Mouse (Mus musculus) heart, adult 11 months (tissue): ENCODE data around the gene Homer3.

Source experiments
- DNase-seq: peaks from one replicate; pipeline ENCODE4 v3.0.0; 2022

Gene Homer3

DNA sequence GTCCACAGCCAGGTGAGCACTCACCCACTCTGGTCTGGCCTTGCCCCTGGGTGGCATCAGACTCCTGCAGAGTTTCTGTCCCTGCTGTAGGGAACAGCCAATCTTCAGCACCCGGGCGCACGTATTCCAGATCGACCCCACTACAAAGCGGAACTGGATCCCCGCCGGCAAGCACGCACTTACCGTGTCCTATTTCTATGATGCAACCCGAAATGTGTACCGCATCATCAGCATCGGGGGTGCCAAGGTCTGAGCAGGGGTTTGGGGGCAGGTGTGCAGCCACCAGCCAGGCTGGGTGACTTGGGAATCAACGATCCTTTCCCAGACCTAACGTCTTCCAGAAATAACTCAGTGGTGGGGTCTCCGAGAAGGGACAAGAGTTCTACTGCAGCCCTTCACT, 2.7 kb downstream of the Homer3 start:
- peak; percentile 93 for DNase-seq

DNA sequence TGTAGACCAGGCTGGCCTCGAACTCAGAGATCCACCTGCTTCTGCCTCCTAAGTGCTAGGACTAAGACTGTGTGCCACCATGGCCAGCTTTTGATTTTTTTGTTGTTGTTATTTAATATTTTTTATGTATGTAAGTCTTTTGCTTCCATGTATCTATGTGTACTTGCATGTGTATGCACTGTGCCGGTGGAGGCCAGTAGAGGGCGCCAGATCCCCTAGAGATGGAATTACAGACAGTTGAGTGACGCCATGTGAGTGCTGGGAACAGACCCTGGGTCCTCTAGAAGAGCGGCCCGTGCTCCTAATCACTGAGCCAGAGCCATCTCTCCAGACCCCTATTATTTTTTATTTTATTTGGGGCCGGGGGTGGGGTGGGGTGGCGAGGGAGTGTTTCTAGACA, 4.1 kb downstream of the Homer3 start:
- no peak for DNase-seq

DNA sequence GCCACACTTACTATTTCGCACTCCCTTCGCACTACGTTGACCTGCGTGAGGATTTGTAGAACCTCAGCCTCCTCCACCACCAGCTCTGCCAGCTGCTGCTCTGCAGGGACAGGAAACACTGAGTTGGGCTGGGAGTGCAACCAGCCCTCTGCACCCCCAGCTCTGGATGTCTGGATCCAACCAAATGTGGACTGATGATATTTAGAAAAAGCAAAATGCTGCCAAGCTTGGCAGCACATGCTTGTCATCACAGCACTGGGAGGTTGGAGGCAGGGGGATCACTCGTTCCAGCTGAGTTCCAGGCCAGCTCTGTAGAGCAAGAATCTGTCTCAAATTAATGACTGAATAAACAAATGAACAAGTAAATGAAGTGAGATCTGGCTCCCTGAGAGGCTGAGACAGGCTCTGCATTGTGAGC, 11.4 kb downstream of the Homer3 start:
- no peak for DNase-seq

DNA sequence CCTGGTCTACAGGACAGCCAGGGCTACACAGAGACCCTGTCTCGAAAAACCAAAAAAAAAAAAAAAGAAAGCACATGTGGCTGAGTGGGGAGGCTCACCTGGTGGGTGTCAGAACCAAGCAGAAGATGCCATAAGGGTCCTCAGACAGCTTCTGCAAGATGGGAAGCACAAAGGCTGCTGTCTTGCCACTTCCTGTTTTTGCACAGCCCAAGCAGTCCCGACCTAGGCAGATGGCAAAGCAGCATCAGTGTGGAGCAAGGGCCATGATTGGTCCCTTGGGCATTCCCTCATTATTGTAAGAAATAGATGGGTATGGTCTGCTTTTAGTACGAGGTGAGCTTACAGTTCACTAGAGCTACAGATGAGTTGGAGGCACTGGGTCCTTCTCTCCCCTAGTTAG, 18.3 kb downstream of the Homer3 start:
- no peak for DNase-seq

DNA sequence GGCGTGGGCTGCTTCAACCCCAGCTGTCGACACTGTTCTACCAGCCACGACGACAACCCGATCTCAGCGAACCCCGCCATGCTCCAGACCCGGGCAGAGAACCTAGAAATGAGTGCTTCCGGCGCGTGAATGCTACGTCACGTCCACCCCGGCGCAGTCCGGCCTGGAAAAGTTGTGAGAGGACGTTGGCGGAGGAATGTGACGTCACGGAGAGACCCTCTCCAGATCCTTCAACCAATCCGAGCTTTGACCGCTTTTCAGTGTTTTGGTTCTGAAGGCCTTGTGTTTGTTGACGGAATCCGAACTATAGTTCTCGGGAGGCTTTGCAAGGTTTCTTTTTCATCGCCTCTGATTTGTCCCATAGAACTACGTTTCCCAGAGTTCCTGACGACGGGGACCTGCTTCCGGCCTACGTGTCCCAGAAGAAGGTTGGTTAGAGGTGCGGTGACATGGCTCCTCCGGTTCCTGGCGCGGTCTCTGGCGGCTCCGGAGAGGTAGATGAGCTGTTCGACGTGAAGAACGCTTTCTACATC, 19.8 kb downstream of the Homer3 start, which contains the start of the genes Ddx49 and Cope:
TSS of gene Ddx49 (minus strand) at position 132 of the 533 bp plus-strand sequence.
TSS of gene Cope (plus strand) at position 161 of the 533 bp plus-strand sequence.
- DNase-seq, result peak; percentile 99

DNA sequence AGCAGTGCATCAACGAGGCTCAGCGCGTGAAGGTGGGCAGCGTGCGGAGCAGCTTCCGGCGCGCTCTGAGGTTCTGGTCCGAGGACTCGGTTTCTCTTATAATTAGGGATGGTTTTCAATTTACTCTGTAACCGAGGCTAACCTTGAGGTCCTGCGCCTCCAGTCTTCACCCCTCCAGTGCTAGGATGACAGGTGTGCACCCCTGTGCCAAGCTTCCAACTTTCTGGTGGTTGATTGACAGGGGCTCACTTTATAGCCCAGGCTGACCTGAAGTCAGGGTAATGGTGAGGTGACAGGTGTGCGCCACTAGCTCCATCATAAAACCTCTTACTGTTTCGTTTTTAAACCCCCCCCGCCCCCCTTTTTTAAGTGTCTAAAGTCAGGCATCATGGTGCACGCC, 20.3 kb downstream of the Homer3 start:
- no peak for DNase-seq

DNA sequence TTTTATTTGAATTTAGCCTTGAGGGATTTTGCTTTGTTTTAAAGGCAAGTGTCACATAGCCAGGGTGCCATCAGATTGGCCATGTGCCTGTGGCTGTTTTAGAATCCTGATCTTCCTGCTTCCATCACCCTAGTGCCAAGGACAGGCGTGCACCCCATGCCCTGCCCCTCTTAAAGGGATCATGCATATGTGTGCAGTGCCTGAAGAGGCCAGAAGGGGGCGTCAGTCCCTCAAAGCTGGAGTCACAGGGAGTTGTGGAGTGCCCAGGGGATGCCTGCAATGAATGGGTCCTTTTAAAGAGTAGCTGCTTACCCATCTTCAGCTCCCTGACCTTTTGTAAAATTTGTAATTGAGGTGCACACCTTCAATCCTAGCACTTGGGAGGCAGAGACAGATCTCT, 26.7 kb downstream of the Homer3 start:
- DNase-seq, result no peak

DNA sequence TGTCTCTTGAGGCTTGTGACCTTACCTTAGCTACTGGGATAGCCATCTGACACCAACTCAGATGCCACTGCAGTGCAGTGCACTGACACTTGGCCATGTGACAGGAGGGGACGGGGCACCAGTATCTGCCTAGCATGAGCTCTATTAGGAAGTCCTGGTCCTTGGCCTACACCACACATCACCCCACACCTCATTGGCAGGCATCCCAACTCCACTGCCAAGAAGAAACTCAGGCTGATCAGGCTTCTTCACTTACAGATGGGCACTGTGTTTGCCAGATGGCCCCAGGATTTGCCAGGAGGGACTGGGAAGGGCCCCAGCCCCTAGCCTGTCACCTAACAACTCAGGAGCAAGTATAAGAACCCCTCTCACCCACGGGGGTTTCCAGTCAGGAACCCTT, 30.8 kb downstream of the Homer3 start:
- no peak for DNase-seq

DNA sequence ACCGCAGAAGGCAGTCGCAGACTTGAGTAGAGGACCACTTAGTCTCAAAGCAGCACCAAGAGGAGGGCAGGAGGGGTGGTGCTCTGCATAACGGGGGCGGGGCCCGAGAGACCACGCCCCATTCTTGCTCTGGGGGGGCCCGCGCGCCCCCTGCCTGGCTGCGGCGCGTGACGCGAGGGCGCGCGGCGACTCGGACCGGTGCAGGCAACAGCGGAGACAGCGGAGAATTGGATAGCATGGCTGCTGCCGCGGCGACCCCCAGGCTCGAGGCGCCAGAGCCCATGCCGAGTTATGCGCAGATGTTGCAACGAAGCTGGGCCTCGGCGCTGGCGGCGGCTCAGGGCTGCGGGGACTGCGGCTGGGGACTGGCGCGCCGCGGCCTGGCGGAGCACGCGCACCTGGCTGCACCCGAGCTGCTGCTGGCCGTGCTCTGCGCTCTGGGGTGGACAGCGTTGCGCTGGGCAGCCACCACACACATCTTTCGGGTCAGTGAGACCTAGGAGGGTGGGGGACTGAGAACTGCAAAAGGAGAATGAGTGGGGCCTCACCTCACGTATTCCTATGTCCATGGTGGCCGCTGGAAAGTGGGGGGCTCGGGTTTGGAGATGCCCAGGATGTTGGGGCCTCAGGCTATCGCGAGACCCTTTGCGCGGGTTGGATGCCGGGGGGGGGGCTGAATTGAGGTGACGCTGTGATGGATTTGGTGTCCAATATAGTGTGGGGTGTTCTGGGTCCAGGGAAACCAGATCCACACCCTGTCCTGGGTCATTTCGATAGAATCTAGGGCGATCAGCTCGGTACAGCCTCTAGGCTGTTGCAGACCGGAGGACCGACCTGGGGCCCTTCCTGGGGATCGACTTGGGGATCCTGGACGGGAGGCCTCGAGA, 33.2 kb downstream of the Homer3 start, which contains the start of gene Cers1:
TSS of gene Cers1 (plus strand) at position 152 of the 887 bp plus-strand sequence.
- peak; percentile 95 for DNase-seq

DNA sequence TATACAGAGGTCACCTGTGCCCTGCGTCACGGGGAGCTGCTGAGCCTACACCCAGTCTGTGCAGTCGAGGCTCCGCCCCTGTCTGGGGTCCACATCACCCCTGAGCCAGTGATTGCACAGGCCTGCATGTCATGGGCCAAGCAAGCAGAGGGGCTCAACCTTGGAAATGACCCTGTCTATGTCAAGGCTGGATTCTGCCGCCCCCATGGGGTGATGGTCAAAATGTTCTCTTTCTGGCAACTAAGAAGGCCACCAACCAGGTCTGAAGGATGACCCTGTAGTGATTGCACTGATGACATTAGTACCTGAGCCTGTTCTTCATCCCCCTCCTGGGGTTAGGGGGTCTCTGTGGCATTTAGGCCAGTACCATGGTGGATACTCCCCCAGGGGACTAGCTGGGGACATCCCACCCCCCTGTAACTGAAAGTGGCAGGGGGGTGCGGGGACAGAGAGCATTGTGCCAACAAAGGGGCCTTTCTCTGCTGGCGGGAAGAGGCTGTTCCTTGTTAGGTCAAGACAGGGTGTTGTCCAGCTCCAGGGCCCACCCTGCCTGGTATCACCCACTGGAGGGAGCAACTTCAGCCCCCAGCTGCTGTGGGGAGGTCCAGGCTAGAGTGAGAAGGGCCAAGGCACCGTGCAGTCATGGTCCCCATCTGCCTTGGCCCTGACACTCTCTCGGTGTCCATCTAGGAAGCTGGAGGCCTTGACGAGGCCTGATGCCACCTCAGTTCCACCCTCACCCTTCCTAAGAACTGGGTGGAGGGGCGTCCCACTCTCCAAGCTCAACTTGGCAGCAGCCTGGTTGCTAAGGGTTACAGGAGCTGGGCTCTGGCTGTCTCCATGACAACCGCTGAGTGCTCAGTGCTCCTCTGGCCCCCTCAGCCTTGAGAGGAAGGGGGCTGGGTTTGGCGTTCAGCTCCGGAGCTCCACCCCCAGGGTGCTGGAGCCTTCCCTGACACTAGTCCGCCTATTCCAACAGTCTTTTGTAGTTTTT, 34.2 kb downstream of the Homer3 start:
- no peak for DNase-seq

DNA sequence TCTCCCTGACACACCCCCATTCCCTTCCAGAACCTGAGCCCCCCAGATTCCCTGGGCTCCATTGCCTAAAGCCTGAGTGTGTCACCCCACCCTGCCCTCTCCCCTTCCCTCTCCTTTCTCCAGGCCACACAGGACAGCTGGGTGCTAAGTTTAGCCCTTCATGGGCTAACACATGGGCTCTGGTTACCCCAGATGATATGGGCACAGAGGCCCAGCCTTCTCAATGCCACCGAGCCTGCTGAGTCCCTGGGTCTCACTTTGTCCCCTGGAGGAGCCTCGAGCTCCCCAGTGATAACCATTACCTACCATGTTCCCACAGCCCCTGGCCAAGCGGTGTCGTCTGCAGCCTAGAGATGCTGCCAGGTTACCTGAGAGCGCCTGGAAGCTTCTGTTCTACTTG, 35.2 kb downstream of the Homer3 start:
- DNase-seq, result no peak

DNA sequence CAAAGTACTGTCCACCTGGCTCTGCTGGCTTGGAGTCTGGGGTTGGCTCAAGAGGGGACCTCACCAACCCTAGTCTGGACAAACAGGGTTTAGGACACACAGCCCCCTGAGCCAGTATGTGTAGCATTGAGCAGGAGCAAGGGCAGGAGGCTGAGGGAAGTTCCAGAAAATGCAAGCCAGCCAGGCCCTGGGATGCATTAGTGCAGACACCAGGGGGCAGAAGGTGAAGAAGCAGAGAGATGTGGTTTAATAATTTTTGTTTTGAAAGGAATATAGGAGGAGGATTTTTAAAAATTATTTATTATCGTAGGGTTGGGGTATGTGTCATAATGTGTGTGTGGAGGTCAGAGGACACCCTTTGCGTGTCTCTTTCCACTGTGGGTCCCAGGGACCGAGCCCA, 41.1 kb downstream of the Homer3 start:
- DNase-seq, result no peak

DNA sequence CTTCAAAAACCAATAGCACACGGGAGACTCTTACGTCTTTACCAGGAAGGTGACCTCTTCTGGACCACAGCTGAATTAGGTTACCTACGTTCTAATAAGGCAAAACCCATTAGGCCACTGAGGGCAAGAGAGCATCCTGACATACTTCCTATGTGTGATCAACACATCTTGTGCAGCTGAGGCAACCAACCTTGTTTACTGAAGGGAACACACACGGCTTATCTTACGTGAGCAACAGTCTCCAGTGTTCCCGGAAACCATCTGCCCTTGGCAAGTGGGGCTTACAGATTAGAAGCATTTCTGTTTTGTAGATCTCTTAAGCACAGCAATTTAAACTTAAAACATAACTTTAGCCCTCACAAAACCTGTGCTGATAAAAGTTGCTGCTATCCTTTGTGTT, 44.9 kb downstream of the Homer3 start:
- no peak for DNase-seq

DNA sequence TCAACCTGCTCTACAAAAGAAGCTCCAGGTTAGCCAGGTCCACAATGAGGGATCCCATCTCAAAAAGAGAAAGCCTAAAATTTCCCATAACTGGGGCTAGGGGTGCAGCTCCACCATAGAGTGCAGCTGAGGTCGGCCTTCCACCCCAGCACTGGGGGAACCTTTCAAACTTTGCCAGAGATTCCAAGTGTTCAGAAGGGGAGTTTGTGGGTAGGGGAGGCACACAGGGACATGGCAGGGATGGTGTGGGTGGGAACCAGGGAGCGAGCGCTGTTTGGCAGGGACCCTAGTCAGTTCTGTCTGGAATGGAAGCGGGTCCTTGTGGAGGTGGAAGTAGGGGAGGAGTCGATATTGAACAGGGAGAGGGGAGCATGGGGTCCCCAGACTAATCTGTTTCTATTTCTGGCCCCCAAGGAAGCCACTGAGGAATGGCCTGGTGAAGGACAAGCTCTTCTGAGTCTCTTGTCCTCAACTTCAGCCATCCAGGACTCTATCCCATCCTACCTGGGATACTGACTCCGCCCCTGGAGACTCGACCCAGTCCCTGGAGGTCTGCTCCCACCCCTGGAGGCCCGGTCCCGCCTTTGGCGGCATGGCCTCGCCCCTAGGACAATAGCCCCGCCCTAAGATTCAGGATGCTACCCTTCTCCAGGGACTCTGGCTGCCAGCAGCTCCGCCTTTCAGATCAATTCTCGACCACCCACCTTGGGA, 46.7 kb downstream of the Homer3 start, which contains the start of gene Gdf1:
TSS of gene Gdf1 (plus strand) at position 694 of the 711 bp plus-strand sequence.
- peak; percentile 94 for DNase-seq

DNA sequence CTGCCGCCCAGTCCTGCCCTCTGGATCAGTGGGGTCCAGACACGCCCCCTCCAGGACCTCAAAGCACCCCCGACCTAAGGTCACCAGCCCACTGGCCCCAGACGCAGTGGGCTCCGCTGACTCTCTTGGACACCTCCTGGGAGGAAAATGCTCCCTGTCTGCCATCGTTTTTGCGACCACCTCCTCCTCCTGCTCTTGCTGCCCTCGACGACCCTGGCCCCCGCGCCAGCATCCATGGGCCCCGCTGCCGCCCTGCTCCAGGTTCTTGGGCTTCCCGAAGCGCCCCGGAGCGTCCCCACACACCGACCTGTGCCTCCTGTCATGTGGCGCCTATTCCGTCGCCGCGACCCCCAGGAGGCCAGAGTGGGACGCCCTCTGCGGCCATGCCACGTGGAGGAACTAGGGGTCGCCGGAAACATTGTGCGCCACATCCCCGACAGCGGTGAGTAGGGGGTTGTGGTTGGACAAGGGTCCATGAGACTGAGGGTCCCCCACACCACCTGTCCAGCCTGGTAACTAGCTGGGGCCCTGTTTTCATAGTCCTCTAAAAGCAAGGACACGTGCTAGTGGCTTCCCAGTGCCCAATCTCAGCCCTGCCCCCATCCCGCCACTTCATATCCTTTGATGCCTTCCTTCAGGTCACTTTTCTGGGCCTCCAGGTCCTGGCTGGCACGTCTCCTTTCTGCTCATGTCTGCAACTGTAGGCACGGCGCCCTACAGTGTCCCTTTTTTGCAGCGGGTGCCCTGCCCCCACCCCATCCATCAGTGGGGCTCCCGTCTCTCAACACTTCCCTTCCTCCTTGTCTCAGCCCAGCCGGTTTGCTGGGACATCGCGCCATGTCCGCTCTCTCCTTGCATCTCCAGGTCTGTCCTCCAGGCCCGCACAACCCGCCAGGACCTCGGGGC, 47.5 kb downstream of the Homer3 start:
- DNase-seq, result peak; percentile 88

DNA sequence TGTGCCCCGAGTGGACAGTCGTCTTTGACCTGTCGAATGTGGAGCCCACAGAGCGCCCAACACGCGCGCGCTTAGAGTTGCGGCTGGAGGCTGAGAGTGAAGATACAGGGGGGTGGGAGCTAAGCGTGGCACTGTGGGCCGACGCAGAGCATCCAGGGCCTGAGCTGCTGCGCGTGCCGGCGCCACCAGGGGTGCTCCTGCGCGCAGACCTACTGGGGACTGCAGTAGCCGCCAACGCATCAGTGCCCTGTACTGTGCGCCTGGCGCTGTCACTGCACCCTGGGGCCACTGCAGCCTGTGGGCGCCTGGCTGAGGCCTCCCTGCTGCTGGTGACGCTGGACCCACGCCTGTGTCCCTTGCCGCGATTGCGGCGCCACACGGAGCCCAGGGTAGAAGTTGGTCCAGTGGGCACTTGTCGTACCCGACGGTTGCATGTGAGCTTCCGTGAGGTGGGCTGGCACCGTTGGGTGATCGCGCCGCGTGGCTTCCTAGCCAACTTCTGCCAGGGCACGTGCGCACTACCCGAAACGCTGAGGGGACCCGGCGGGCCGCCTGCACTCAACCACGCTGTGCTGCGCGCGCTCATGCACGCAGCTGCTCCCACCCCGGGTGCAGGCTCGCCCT, 48.2 kb downstream of the Homer3 start:
- peak; percentile 93 for DNase-seq

DNA sequence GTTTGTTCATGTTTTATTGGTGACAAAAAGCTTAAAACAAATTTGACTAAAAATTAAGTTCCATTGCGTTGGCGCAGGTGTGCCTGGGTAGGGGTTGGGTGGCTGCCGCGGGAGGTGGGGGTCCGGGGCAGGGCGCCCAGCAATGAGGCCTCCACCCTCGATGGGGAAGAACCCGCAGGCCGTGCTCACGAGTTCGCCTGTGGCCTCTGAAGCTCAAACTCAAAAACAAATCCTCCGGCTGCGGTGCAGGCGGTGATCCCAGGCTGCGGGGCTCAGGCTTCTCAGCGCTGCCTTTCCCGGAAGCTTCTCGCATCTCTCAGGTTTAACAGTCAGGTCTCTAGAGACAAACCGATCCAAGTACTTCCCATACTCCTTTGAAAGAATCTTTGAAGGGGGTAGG, 48.9 kb downstream of the Homer3 start:
- DNase-seq, result peak; percentile 89

DNA sequence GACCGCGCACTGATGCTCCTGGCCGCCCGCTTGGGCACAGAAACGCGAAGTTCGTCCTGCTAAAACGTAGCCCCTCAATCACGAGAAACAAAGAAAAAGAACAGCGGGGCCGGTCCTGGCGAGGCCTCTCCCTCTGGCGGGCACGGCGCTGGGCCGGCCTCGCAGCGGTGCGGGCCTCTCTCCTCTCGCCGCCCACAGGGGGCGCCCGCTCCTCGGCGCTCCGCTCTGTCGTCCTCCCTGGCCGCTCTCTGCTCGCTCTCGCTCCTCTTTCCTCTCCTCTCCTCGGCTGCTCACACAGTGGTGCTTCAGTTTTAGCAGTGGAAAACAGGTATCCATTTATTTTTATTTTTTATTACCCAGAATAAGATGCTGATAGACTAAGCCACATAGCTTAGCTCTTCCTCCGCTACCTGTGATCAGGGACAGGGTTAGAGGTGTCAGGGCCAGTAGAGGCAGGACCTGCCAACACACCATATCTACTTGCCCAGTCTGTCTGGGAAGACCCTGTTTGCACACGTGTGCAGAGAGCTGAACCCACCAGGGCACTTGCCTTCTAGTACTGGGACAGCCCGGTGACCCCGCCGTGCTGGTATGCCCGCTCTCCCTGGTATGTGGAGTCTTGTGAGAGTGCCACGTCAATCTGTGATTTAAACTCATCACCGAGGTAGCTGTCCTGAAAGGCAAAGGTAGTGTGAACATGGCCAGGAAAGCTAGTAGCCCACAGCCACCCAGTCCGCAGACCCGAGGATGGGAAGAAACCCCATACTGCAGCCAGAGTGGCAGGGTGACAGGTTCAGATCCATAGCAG, 49.6 kb downstream of the Homer3 start:
- DNase-seq, result peak; percentile 95

DNA sequence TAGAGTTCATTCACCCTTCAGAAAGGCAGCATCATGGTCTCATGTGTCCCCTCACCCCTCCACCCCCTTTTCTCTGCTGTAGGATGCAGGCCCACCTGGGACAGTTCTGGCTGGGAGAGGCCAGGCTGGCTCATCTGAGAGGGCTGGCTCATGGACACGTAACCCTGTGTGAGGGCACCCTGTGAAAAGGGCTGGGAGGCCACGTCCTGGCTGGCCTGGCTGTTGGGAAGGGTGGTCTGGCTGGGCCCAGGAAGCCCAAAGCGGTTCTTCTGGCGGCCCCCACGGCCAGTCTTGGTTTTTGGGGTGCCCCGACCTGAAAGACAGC, 50.2 kb downstream of the Homer3 start:
- DNase-seq, result peak; percentile 92

DNA sequence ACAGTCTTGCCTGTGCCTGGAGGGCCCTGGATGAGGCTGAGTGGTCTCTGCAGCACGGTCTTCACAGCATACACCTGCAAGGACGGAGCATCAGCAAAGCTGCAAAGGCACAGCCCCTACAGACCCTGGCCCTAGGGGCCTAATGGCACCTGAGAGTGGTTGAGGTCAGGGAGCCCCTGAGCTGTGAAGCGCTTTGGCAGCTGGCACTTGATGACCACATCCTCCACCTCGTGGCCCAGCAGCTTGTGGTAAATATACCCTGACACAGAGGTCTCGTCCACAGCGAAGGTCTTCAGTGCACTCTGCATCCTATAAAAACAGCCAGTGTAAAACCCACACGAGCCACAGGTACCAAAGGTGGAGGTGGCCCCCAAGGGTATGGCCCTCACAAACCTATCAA, 56.3 kb downstream of the Homer3 start:
- DNase-seq, result no peak
